Mouse (Mus musculus) kidney, adult 2 months (tissue): ENCODE results near the gene Gpx6.

Source experiments
- CTCF ChIP-seq: fragments of 200-500 bp; conservative IDR thresholded peaks from 2 replicates; pipeline ENCODE4 v1.5.1; 2011; ENCODE audit warnings: low read depth, mild to moderate bottlenecking, control low read depth, low read length, moderate library complexity, mixed read lengths; ENCODE audit not compliant: insufficient read depth, insufficient read length
- POLR2A ChIP-seq: fragments of 200-500 bp; IDR thresholded peaks from one replicate; pipeline ENCODE4 v1.6.1; 2011; ENCODE audit warnings: low read depth, low read length, control low read depth

GRCm38 (mm10) chr13:21292631-21293030 lies 19.3 kb upstream of the Gpx6 start, which contains the start of gene Gpx5:
- TF ChIP-seq POLR2A (no peak), CTCF (no peak)
